Mouse (Mus musculus) small intestine, adult 2 months (tissue): ENCODE results near the gene Ak4. TPM values are rescaled to one million over a fixed set of nuclear protein-coding genes. Genes with fewer than 3 reads are reported as not detected.

Experiments
- H3K27ac ChIP-seq: fragments of 200-500 bp; 2 replicates; pipeline ENCODE4 v1.5.1; 2012; ENCODE audit warnings: low read depth, low read length, control low read depth, inconsistent platforms; ENCODE audit not compliant: insufficient read depth
- H3K27me3 ChIP-seq: fragments of 200-500 bp; 2 replicates; pipeline ENCODE4 v1.6.1; 2012; ENCODE audit warnings: mild to moderate bottlenecking, moderate library complexity, low read length, inconsistent platforms; ENCODE audit not compliant: control insufficient read depth, insufficient read depth
- H3K36me3 ChIP-seq: fragments of 200-500 bp; 2 replicates; pipeline ENCODE4 v1.6.1; 2012; ENCODE audit warnings: mild to moderate bottlenecking, low read length, control low read depth, inconsistent platforms; ENCODE audit not compliant: control insufficient read depth, insufficient read depth
- H3K4me1 ChIP-seq: fragments of 200-500 bp; 2 replicates; pipeline ENCODE4 v1.6.1; 2012; ENCODE audit warnings: low read length, inconsistent platforms, mixed read lengths; ENCODE audit not compliant: control insufficient read depth, insufficient read depth, insufficient read length
- H3K4me3 ChIP-seq: fragments of 200-500 bp; 2 replicates; pipeline ENCODE4 v1.5.1; 2012; ENCODE audit warnings: low read depth, mild to moderate bottlenecking, control low read depth, inconsistent platforms, low read length, moderate library complexity
- CTCF ChIP-seq: fragments of 200-500 bp; IDR thresholded peaks from 2 replicates; pipeline ENCODE4 v1.5.1; 2012; ENCODE audit warnings: low read depth, mild to moderate bottlenecking, control low read depth, inconsistent platforms, low read length, moderate library complexity, mixed read lengths; ENCODE audit not compliant: insufficient replicate concordance, insufficient read length; ENCODE audit errors: extremely low read depth
- POLR2A ChIP-seq: fragments of 200-500 bp; IDR thresholded peaks from 2 replicates; pipeline ENCODE4 v1.6.1; 2012; ENCODE audit warnings: low read depth, mild to moderate bottlenecking, control low read depth, inconsistent platforms, low read length, moderate library complexity
- WGBS: fragments of 180-500 bp; shearing (Covaris S2); methylation state at CpG from one replicate; pipeline ENCODE4 v1.1.7; 2018; 5-methylcytosine and 5-hydroxymethylcytosine counted together
- polyA plus RNA-seq: library from polyadenylated mRNA; depleted of rRNA; stranded (reverse); fragments of >200 nt; gene quantifications from 2 replicates; pipeline ENCODE4 v1.2.3, GENCODE M21; 2012

Ak4 gene
- polyA plus RNA-seq, 1 experiment: 0.20 TPM

DNA sequence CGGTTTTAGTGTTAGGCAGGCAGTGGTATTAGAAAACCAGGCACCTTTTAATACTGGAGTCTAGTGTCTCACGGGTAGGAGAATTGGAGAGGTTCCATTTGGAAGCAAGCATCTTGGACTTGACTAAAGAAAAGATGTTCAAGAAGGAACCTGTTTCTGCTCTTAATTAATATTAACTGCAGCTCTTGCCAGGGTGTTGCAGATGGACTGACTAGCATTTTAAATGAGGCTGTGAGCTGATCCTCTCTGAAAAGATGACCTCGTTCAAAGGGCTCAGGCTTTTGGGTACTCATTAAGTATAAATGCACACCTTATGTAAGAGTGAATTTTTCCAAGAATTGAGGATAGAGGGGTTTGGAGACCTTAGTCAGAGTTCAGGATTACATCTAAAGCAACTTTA lies 5.4 kb downstream of the Ak4 start:
- no peaks in the 10 kb centered on the region for H3K36me3 ChIP-seq
- no peak overlapping the region for H3K4me3 ChIP-seq
- TF ChIP-seq POLR2A (no peak), CTCF (no peak)
- no peak overlapping the region for H3K27ac ChIP-seq
- peaks cover 17% of the 10 kb centered on the region for H3K27me3 ChIP-seq
- H3K4me1 ChIP-seq: no peaks in the 10 kb centered on the region; the same call in 1 of the 2 replicates
- WGBS: 83% methylated on average over 3 of the region's 3 CpGs

DNA sequence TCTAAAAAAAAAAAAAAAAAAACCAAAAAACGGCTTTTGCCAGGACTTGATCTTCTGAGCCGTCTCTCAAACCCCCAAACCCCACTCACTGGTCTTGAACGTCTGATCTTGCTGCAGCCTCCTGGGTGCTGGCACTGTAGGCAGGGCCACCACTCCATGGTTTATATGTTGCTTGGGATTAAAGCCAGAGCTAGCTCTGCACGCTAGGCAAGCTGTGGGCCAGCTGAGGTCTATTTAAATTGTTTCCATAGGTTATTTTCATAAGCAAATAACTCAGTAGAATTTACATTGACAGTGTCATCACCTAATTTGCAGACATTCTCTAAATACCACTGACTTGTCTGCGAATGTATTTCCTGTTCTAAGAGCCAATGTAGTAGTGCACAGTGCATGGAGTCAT lies 6.0 kb downstream of the Ak4 start:
- TF ChIP-seq CTCF (no peak), POLR2A (no peak)
- Histone ChIP-seq H3K27me3 (peaks cover 13% of the 10 kb centered on the region; the same call in 1 of the 2 replicates), H3K36me3 (no peaks in the 10 kb centered on the region), H3K27ac (no peak overlapping the region), H3K4me1 (no peaks in the 10 kb centered on the region; the same call in 1 of the 2 replicates), H3K4me3 (no peak overlapping the region)
- WGBS: 72% methylated on average over 5 of the region's 5 CpGs

DNA sequence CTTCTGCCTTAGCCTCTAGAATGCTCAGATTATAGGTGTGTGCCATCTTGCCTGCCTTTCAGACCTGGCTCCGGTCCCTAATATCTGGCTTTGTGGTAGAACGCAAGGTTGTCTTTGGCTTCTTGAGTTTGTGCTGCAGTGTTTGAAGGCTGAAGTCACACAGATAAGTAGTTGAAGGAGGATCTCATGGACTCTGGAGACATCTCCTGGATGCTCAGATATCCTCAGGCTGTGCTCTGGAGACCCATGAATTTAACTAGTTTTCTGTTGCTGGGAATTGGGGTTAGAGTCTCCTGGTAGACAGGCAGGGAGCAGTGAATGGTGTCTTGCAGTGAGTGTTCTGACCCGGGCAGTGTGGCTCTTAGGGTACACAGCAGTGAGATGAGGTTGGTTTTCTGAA lies 6.6 kb downstream of the Ak4 start:
- no peak overlapping the region for H3K27ac ChIP-seq
- 87% methylated on average over 3 of the region's 3 CpGs for WGBS
- peaks cover 11% of the 10 kb centered on the region; the same call in 1 of the 2 replicates for H3K27me3 ChIP-seq
- no peaks in the 10 kb centered on the region for H3K4me1 ChIP-seq
- TF ChIP-seq CTCF: no peak
- no peak overlapping the region for H3K4me3 ChIP-seq
- no peaks in the 10 kb centered on the region for H3K36me3 ChIP-seq

DNA sequence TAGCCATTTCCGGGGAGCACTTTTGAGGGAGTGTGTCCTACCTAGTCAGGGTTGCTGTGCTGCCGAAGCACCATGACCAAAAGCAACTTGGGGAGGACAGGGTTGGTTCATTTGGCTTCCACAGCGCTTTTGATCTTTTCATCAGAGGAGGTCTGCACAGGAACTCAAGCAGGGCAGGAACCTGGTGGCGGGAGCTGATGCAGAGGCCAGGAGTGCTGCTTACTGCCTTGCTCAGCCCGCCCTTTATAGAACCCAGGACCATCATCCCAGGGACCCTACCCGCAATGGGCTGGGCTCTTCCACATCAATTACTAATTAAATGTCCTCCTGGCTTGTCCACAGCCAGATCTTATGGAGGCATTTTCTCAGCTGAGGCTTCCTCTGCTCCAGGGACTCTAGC lies 7.5 kb downstream of the Ak4 start:
- Histone ChIP-seq H3K4me1 (no peaks in the 10 kb centered on the region), H3K4me3 (no peak overlapping the region), H3K27me3 (0 out of 2 replicates have a peak, but pooled peaks cover 4% of the 10 kb centered on the region), H3K27ac (no peak overlapping the region), H3K36me3 (no peaks in the 10 kb centered on the region)
- TF ChIP-seq CTCF: no peak
- no peak for TF ChIP-seq POLR2A
- WGBS: 92% methylated on average over 6 of the region's 6 CpGs

DNA sequence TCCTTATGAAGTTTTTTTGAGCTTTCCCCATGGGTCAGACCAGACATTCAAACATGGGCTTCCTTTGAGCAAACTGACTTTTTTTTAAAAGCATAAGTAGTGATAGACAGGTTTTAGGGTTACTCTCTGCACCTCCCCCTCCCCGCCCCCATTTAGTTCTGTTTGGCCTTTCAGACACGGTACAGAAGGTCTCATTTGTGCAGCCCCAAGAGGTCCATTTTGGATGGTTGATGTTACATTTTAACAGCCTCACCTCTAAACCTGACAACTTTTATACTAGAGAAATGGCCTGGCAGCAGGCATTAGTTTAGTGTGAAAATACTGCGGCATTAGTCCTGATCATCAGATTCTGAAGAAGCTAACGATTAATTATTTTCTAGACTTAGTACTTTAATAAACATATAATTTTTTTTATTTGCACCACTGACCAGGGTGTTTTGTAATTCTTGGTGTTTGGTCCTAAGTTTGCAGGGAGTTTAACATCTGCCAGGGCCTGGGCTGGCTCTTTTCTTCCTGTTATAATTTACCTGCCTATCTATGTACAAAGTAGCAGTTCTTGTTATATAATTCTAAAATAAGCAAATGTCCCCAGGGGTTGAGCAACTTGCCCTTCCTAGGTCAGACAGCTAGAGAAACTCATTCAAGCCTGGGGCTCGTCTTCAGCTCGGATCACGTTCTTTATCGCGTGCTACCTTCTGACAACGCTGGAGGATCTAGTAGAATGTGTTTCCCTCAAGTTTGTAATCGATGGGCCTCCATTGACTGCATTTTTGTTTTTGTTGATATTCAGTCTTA lies 9.0 kb downstream of the Ak4 start:
- 90% methylated on average over 11 of the region's 11 CpGs for WGBS
- Histone ChIP-seq H3K27me3 (no peaks in the 10 kb centered on the region), H3K4me1 (no peaks in the 10 kb centered on the region), H3K36me3 (no peaks in the 10 kb centered on the region), H3K27ac (no peak overlapping the region), H3K4me3 (no peak overlapping the region)
- no peak for TF ChIP-seq CTCF
- TF ChIP-seq POLR2A: no peak

DNA sequence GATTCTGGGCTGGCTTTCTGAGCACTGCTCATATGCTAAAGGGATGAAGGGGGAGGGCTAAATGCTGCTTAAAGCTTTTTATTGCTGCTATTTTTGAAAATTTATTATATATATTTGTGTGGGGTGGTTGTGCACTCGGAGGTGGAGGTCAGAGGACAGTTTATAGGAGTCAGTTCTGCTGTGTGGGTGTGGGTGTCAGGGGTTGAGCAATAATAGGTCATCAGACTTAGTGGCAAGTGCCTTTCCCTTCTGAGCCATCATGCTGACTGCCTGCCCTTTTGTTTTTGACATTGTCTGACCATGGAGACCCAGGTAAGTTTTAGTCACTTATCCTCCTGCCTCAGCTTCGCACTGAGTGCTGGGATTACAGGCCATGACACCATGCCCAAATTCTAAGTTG lies 10.0 kb downstream of the Ak4 start:
- Histone ChIP-seq H3K27ac (no peak overlapping the region), H3K27me3 (no peaks in the 10 kb centered on the region), H3K36me3 (no peaks in the 10 kb centered on the region), H3K4me1 (no peaks in the 10 kb centered on the region), H3K4me3 (no peak overlapping the region)
- TF ChIP-seq CTCF: no peak
- no peak for TF ChIP-seq POLR2A
- WGBS: 52% methylated on average over 2 of the region's 2 CpGs

DNA sequence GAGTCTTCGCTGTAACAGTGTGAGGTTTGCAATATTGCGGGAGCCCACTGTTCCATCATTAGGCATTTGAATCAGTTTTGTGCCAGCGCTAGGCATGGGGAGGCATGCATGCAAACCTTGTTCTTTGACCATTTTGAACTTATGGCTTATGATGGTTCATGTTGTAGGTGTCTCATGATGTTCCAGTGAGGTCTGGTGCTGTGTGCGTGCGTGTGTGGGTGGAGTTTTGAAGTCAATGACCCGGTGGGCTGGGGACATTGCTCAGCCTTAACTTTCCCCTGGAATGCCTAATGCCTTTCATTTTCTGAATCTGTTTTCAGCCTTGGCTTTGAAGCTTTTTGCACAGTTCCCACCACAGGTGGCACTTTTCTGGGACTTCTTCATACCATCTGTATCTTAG lies 10.9 kb downstream of the Ak4 start:
- H3K4me1 ChIP-seq: no peaks in the 10 kb centered on the region
- WGBS: 91% methylated on average over 6 of the region's 6 CpGs
- TF ChIP-seq POLR2A: no peak
- TF ChIP-seq CTCF: no peak
- no peak overlapping the region for H3K4me3 ChIP-seq
- H3K36me3 ChIP-seq: no peaks in the 10 kb centered on the region
- H3K27ac ChIP-seq: no peak overlapping the region
- no peaks in the 10 kb centered on the region for H3K27me3 ChIP-seq
